Mouse (Mus musculus): ENCODE measurements at regions not wholly inside any gene's neighbourhood (a gene's known extent, or its start where the extent isn't known, plus 50 kb on each side); places are given as distances from the start of the nearest gene placed in this dataset.
A peak's percentile ranks its signal among the peaks of the same experiment; 100 is the strongest.

GRCm38 (mm10) chr1:61528757-61529156, 109.9 kb upstream of the Pard3b start:
- Histone ChIP-seq H3K9ac (no peak overlapping the region), H3K9me3 (no peaks in the 10 kb centered on the region), H3K27ac (no peak overlapping the region), H3K4me1 (replicated peaks) (peaks cover 24% of the 10 kb centered on the region), H3K36me3 (no peaks in the 10 kb centered on the region), H3K27me3 (no peaks in the 10 kb centered on the region), H3K4me2 (no peak overlapping the region), H3K4me3 (no peak overlapping the region)
- 73% methylated on average over 15 of the region's 15 CpGs for WGBS
- ATAC-seq (ENCODE audit: low FRiP score): no peak

GRCm38 (mm10) chr1:61530166-61530565, 108.5 kb upstream of the Pard3b start:
- H3K27me3 ChIP-seq: no peaks in the 10 kb centered on the region
- H3K4me3 ChIP-seq: no peak overlapping the region
- peaks cover 24% of the 10 kb centered on the region for H3K4me1 ChIP-seq (replicated peaks)
- no peaks in the 10 kb centered on the region for H3K9me3 ChIP-seq
- no peak overlapping the region for H3K4me2 ChIP-seq
- ATAC-seq (ENCODE audit: low FRiP score): no peak
- 0 out of 2 replicates have a peak overlapping the region, but pooled peaks have one; percentile 15 for H3K27ac ChIP-seq
- WGBS: 9% methylated on average over 3 of the region's 3 CpGs
- no peak overlapping the region for H3K9ac ChIP-seq
- H3K36me3 ChIP-seq: no peaks in the 10 kb centered on the region

GRCm38 (mm10) chr1:61531487-61531886, 107.1 kb upstream of the Pard3b start:
- no peaks in the 10 kb centered on the region for H3K27me3 ChIP-seq
- H3K36me3 ChIP-seq: no peaks in the 10 kb centered on the region
- H3K27ac ChIP-seq: peak overlapping the region; percentile 64
- 24% methylated on average over 5 of the region's 5 CpGs for WGBS
- H3K4me2 ChIP-seq: no peak overlapping the region
- no peak overlapping the region for H3K4me3 ChIP-seq
- peak; percentile 75 for ATAC-seq (ENCODE audit: low FRiP score)
- H3K9ac ChIP-seq: no peak overlapping the region
- H3K9me3 ChIP-seq: no peaks in the 10 kb centered on the region
- H3K4me1 ChIP-seq (replicated peaks): peaks cover 24% of the 10 kb centered on the region

DNA sequence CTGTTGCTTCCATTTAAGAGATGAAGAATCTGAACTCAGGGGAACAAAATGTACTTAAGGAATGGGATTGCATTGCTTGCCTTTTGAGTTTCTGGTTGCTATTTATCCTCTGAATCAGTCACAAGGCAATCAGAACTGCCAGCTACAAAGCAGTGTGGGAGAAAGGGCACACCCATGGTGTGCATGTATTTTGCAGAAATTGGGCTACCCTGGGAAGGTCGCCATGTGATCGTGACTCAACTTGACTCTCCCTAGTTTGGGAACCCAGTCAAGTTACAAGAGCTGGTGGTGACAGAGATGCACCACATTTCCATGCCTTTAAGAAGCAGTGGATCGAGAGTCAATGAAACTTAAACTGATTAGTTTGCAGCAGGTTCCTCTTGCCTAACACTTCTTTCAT, 98.5 kb upstream of the Pard3b start:
- Histone ChIP-seq H3K9me3 (no peaks in the 10 kb centered on the region), H3K4me2 (no peak overlapping the region), H3K9ac (no peak overlapping the region), H3K27ac (no peak overlapping the region), H3K4me3 (no peak overlapping the region), H3K27me3 (no peaks in the 10 kb centered on the region), H3K4me1 (replicated peaks) (no peaks in the 10 kb centered on the region), H3K36me3 (no peaks in the 10 kb centered on the region)
- ATAC-seq (ENCODE audit: low FRiP score): no peak
- WGBS: 92% methylated on average over 3 of the region's 3 CpGs

GRCm38 (mm10) chr1:61541166-61541565, 97.5 kb upstream of the Pard3b start:
- no peak for ATAC-seq (ENCODE audit: low FRiP score)
- WGBS: 92% methylated on average over 4 of the region's 4 CpGs

GRCm38 (mm10) chr1:61552577-61553517, 85.8 kb upstream of the Pard3b start:
- H3K4me3 ChIP-seq: no peak overlapping the region
- peaks cover 10% of the 10 kb centered on the region for H3K4me1 ChIP-seq (replicated peaks)
- peak; percentile 87 for ATAC-seq (ENCODE audit: low FRiP score)
- no peaks in the 10 kb centered on the region for H3K36me3 ChIP-seq
- no peaks in the 10 kb centered on the region for H3K27me3 ChIP-seq
- H3K9me3 ChIP-seq: no peaks in the 10 kb centered on the region
- H3K27ac ChIP-seq: peak overlapping the region; percentile 65
- H3K9ac ChIP-seq: no peak overlapping the region
- WGBS: 58% methylated on average over 21 of the region's 21 CpGs
- H3K4me2 ChIP-seq: peak overlapping the region; percentile 25; the same call in 1 of the 2 replicates

More at GRCm38 (mm10) chr1:61541166-61541565, 97.5 kb upstream of the Pard3b start:
- Histone ChIP-seq H3K4me1 (replicated peaks) (no peaks in the 10 kb centered on the region), H3K9me3 (no peaks in the 10 kb centered on the region), H3K27ac (no peak overlapping the region), H3K4me2 (no peak overlapping the region), H3K36me3 (no peaks in the 10 kb centered on the region), H3K9ac (no peak overlapping the region), H3K27me3 (no peaks in the 10 kb centered on the region), H3K4me3 (no peak overlapping the region)

DNA sequence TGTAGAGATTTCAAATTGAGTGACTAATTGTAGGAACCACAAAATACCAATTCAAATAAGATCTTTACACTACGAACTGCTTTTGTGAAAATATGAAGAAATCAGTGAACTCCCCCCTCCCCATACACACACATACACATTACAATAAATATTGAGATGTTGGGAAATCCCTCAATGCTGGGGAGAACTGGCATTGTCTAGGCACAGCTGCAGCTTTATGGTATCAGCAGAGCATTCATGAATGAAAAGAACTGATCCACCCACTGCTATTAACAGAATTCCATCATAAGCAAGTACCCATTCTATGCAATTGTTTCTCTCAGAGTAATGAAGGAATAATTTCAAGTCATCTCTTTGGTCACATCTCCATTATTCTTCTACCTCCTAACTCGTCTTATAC, 79.1 kb upstream of the Pard3b start:
- no peaks in the 10 kb centered on the region for H3K4me1 ChIP-seq (replicated peaks)
- no peak for ATAC-seq (ENCODE audit: low FRiP score)
- H3K9me3 ChIP-seq: no peaks in the 10 kb centered on the region
- no peak overlapping the region for H3K4me2 ChIP-seq
- no peak overlapping the region for H3K4me3 ChIP-seq
- H3K27ac ChIP-seq: no peak overlapping the region
- no peak overlapping the region for H3K9ac ChIP-seq
- H3K36me3 ChIP-seq: no peaks in the 10 kb centered on the region
- no peaks in the 10 kb centered on the region for H3K27me3 ChIP-seq
- 87% methylated on average over 2 of the region's 2 CpGs for WGBS

- no peak overlapping the region for H3K27ac ChIP-seq
- H3K4me2 ChIP-seq: no peak overlapping the region
- WGBS: 94% methylated on average over 2 of the region's 2 CpGs
- no peaks in the 10 kb centered on the region for H3K27me3 ChIP-seq
- H3K4me1 ChIP-seq (replicated peaks): no peaks in the 10 kb centered on the region
- no peak overlapping the region for H3K9ac ChIP-seq
- H3K9me3 ChIP-seq: no peaks in the 10 kb centered on the region
- no peaks in the 10 kb centered on the region for H3K36me3 ChIP-seq
- ATAC-seq (ENCODE audit: low FRiP score): no peak
- H3K4me3 ChIP-seq: no peak overlapping the region
These were observed 76.5 kb upstream of the Pard3b start for GRCm38 (mm10) chr1:61562091-61562490.

- H3K4me3 ChIP-seq: no peak overlapping the region
These were observed 73.2 kb upstream of the Pard3b start for GRCm38 (mm10) chr1:61565471-61565870.

GRCm38 (mm10) chr1:61574276-61574675, 64.3 kb upstream of the Pard3b start:
- no peaks in the 10 kb centered on the region for H3K4me1 ChIP-seq (replicated peaks)
- H3K36me3 ChIP-seq: no peaks in the 10 kb centered on the region
- H3K27me3 ChIP-seq: no peaks in the 10 kb centered on the region
- H3K9me3 ChIP-seq: no peaks in the 10 kb centered on the region
- H3K27ac ChIP-seq: no peak overlapping the region
- H3K4me3 ChIP-seq: no peak overlapping the region
- no peak for ATAC-seq (ENCODE audit: low FRiP score)
- 84% methylated on average over 2 of the region's 2 CpGs for WGBS
- H3K9ac ChIP-seq: no peak overlapping the region
- H3K4me2 ChIP-seq: no peak overlapping the region

More at GRCm38 (mm10) chr1:61565471-61565870, 73.2 kb upstream of the Pard3b start:
- no peak overlapping the region for H3K4me2 ChIP-seq
- H3K27me3 ChIP-seq: no peaks in the 10 kb centered on the region
- no peaks in the 10 kb centered on the region for H3K36me3 ChIP-seq
- H3K4me1 ChIP-seq (replicated peaks): no peaks in the 10 kb centered on the region
- no peak for ATAC-seq (ENCODE audit: low FRiP score)
- WGBS: 91% methylated on average over 4 of the region's 4 CpGs
- H3K9me3 ChIP-seq: no peaks in the 10 kb centered on the region
- no peak overlapping the region for H3K9ac ChIP-seq
- H3K27ac ChIP-seq: no peak overlapping the region

DNA sequence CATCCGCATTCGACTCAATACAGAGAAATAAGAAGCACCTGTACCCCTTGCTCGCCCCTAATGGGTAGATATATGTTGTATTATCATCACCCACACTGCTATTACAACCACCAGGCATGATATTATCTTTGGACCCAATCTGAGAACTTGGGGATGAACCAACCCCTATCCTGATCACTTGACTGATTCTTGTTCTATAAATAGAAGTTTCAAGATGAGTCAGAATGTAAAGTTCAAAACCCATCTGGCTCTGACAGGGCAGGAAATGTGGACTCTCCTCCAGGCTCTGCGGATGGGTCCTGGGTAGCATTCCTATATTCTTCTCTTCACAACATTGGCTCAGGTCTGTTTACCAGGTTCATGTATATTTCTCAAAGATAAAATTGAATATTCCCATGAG, 61.9 kb upstream of the Pard3b start:
- H3K27ac ChIP-seq: no peak overlapping the region
- 90% methylated on average over 4 of the region's 4 CpGs for WGBS
- H3K4me2 ChIP-seq: no peak overlapping the region

GRCm38 (mm10) chr1:61587251-61587650, 51.4 kb upstream of the Pard3b start:
- Histone ChIP-seq H3K4me3 (no peak overlapping the region), H3K9me3 (no peaks in the 10 kb centered on the region), H3K27ac (no peak overlapping the region), H3K4me2 (no peak overlapping the region), H3K9ac (no peak overlapping the region), H3K27me3 (no peaks in the 10 kb centered on the region), H3K36me3 (no peaks in the 10 kb centered on the region), H3K4me1 (replicated peaks) (no peaks in the 10 kb centered on the region)
- no peak for ATAC-seq (ENCODE audit: low FRiP score)
- 84% methylated on average over 8 of the region's 8 CpGs for WGBS

More for the DNA sequence above, 61.9 kb upstream of the Pard3b start:
- no peak for ATAC-seq (ENCODE audit: low FRiP score)
- Histone ChIP-seq H3K36me3 (no peaks in the 10 kb centered on the region), H3K27me3 (no peaks in the 10 kb centered on the region), H3K9ac (no peak overlapping the region), H3K4me3 (no peak overlapping the region), H3K9me3 (no peaks in the 10 kb centered on the region), H3K4me1 (replicated peaks) (no peaks in the 10 kb centered on the region)

All from hindbrain, embryonic 13.5 days (tissue).